Mouse (Mus musculus) CH12.LX (cell line): ENCODE measurements around the gene Fdxr. TPM values are rescaled to one million over a fixed set of nuclear protein-coding genes. Genes with fewer than 3 reads are reported as not detected.

ENCODE experiments used
- DNase-seq: peaks from one replicate; pipeline ENCODE4 v3.0.0-alpha.2; 2013; ENCODE audit errors: extremely low read depth
- H3K27ac ChIP-seq: 2 replicates; pipeline ENCODE4 v1.5.1; 2012; ENCODE audit warnings: low read depth, mild to moderate bottlenecking, control low read depth, moderate library complexity; ENCODE audit not compliant: insufficient read depth
- H3K27me3 ChIP-seq: replicated peaks from 2 replicates; pipeline ENCODE3; 2012; ENCODE audit warnings: inconsistent platforms
- H3K36me3 ChIP-seq, 2 experiments: replicated peaks in 1 of 2; 2 replicates each; pipeline versions ENCODE3 to v1.6.1; 2012; ENCODE audit warnings: inconsistent platforms in 1 of 2, low read length in 1 of 2, mild to moderate bottlenecking in 1 of 2, mixed read lengths in 1 of 2, moderate library complexity in 1 of 2; ENCODE audit not compliant: control insufficient read depth in 1 of 2, insufficient read depth in 1 of 2
- H3K4me1 ChIP-seq, 2 experiments: 2 replicates each; pipeline ENCODE4 v1.6.1; 2012; ENCODE audit warnings: inconsistent platforms in 1 of 2, moderate library complexity in 1 of 2; ENCODE audit not compliant: insufficient read depth in 2 of 2, control insufficient read depth in 1 of 2
- H3K4me2 ChIP-seq: 2 replicates; pipeline ENCODE4 v1.6.1; 2012; ENCODE audit warnings: low read depth, mild to moderate bottlenecking, control low read depth; ENCODE audit not compliant: poor library complexity, insufficient read depth, severe bottlenecking
- H3K4me3 ChIP-seq, 3 experiments: fragments of 150-350 bp in 1 of 3; sonication (generic) in 1 of 3; replicated peaks in 1 of 3; 2 replicates each; pipeline versions ENCODE3 to v1.5.1; 2011 to 2012; ENCODE audit warnings: low read depth in 2 of 3, low read length in 2 of 3, mild to moderate bottlenecking in 2 of 3, moderate library complexity in 2 of 3, control low read depth in 1 of 3, improper control_type of control experiment in 1 of 3, inconsistent platforms in 1 of 3, mixed read lengths in 1 of 3; ENCODE audit not compliant: poor library complexity in 1 of 3
- H3K79me2 ChIP-seq: replicated peaks from 2 replicates; pipeline ENCODE4 v1.6.1; 2012; ENCODE audit warnings: mild to moderate bottlenecking, moderate library complexity; ENCODE audit not compliant: control insufficient read depth, poor library complexity, insufficient read depth, severe bottlenecking; ENCODE audit errors: extremely low read depth
- H3K9ac ChIP-seq: 2 replicates; pipeline ENCODE4 v1.6.1; 2012; ENCODE audit warnings: low read depth, mild to moderate bottlenecking, control low read depth, moderate library complexity; ENCODE audit not compliant: insufficient read depth
- H3K9me3 ChIP-seq: replicated peaks from 2 replicates; pipeline ENCODE3; 2012; ENCODE audit warnings: low read length, inconsistent platforms, mixed read lengths
- BHLHE40 ChIP-seq: IDR thresholded peaks from 2 replicates; pipeline ENCODE4 v1.6.1; 2011; ENCODE audit warnings: mild to moderate bottlenecking, low read depth, low read length, improper control_type of control experiment
- CHD1 ChIP-seq: IDR thresholded peaks from 2 replicates; pipeline ENCODE4 v1.6.1; 2012; ENCODE audit warnings: low read depth, low read length, improper control_type of control experiment, inconsistent platforms
- CTCF ChIP-seq, 2 experiments: IDR thresholded peaks in 1 of 2; conservative IDR thresholded peaks in 1 of 2; 2 replicates each; pipeline ENCODE4 v1.5.1; 2011 to 2012; ENCODE audit warnings: low read depth in 2 of 2, low read length in 2 of 2, improper control_type of control experiment in 1 of 2, inconsistent platforms in 1 of 2, mild to moderate bottlenecking in 1 of 2, moderate library complexity in 1 of 2
- E2F4 ChIP-seq: IDR thresholded peaks from 2 replicates; pipeline ENCODE4 v1.6.1; 2011; ENCODE audit warnings: low read depth, low read length, improper control_type of control experiment; ENCODE audit not compliant: insufficient replicate concordance
- ELF1 ChIP-seq: IDR thresholded peaks from 2 replicates; pipeline ENCODE4 v1.6.1; 2014; ENCODE audit warnings: low read depth, mild to moderate bottlenecking, inconsistent platforms, low read length, improper control_type of control experiment
- GABPA ChIP-seq: IDR thresholded peaks from 2 replicates; pipeline ENCODE4 v1.6.1; 2012; ENCODE audit warnings: low read depth, low read length, improper control_type of control experiment, inconsistent platforms; ENCODE audit not compliant: insufficient replicate concordance
- HCFC1 ChIP-seq: IDR thresholded peaks from 2 replicates; pipeline ENCODE4 v1.6.1; 2012; ENCODE audit warnings: low read depth, mild to moderate bottlenecking, inconsistent platforms, low read length, improper control_type of control experiment
- IRF4 ChIP-seq: IDR thresholded peaks from 2 replicates; pipeline ENCODE4 v1.6.1; 2014; ENCODE audit warnings: low read depth, mild to moderate bottlenecking, inconsistent platforms, low read length, improper control_type of control experiment
- JUND ChIP-seq: conservative IDR thresholded peaks from 2 replicates; pipeline ENCODE4 v1.6.1; 2011; ENCODE audit warnings: low read depth, low read length, improper control_type of control experiment
- MAFK ChIP-seq: IDR thresholded peaks from 2 replicates; pipeline ENCODE4 v1.6.1; 2011; ENCODE audit warnings: low read length, improper control_type of control experiment; ENCODE audit not compliant: insufficient replicate concordance
- MAZ ChIP-seq: IDR thresholded peaks from 2 replicates; pipeline ENCODE4 v1.6.1; 2012; ENCODE audit warnings: low read depth, mild to moderate bottlenecking, inconsistent platforms, low read length, improper control_type of control experiment, moderate library complexity
- MEF2A ChIP-seq: IDR thresholded peaks from 2 replicates; pipeline ENCODE4 v1.6.1; 2014; ENCODE audit warnings: low read depth, mild to moderate bottlenecking, inconsistent platforms, low read length, improper control_type of control experiment, borderline replicate concordance
- MXI1 ChIP-seq: IDR thresholded peaks from 2 replicates; pipeline ENCODE4 v1.6.1; 2011; ENCODE audit warnings: mild to moderate bottlenecking, low read depth, low read length, improper control_type of control experiment
- MYC ChIP-seq: IDR thresholded peaks from 2 replicates; pipeline ENCODE4 v1.6.1; 2011; ENCODE audit warnings: low read depth, mild to moderate bottlenecking, improper control_type of control experiment, low read length
- NELFE ChIP-seq: IDR thresholded peaks from 2 replicates; pipeline ENCODE4 v1.6.1; 2011; ENCODE audit warnings: low read depth, low read length, improper control_type of control experiment
- NRF1 ChIP-seq: IDR thresholded peaks from 2 replicates; pipeline ENCODE4 v1.6.1; 2014; ENCODE audit warnings: low read depth, mild to moderate bottlenecking, inconsistent platforms, low read length, improper control_type of control experiment, moderate library complexity
- POLR2A ChIP-seq: IDR thresholded peaks from 2 replicates; pipeline ENCODE4 v1.6.1; 2011; ENCODE audit warnings: low read depth, mild to moderate bottlenecking, improper control_type of control experiment, low read length
- RAD21 ChIP-seq: IDR thresholded peaks from 2 replicates; pipeline ENCODE4 v1.6.1; 2011; ENCODE audit warnings: low read depth, mild to moderate bottlenecking, low read length, improper control_type of control experiment, moderate library complexity
- TCF12 ChIP-seq: IDR thresholded peaks from 2 replicates; pipeline ENCODE4 v1.6.1; 2014; ENCODE audit warnings: low read depth, mild to moderate bottlenecking, inconsistent platforms, low read length, improper control_type of control experiment
- UBTF ChIP-seq: IDR thresholded peaks from 2 replicates; pipeline ENCODE4 v1.6.1; 2012; ENCODE audit warnings: low read depth, mild to moderate bottlenecking, inconsistent platforms, low read length, improper control_type of control experiment, moderate library complexity
- USF1 ChIP-seq: IDR thresholded peaks from 2 replicates; pipeline ENCODE4 v1.6.1; 2014; ENCODE audit warnings: low read depth, mild to moderate bottlenecking, inconsistent platforms, low read length, improper control_type of control experiment
- USF2 ChIP-seq: conservative IDR thresholded peaks from 2 replicates; pipeline ENCODE4 v1.6.1; 2011; ENCODE audit warnings: low read depth, low read length, improper control_type of control experiment
- ZMIZ1 ChIP-seq: IDR thresholded peaks from 2 replicates; pipeline ENCODE4 v1.6.1; 2012; ENCODE audit warnings: low read depth, mild to moderate bottlenecking, inconsistent platforms, low read length, improper control_type of control experiment
- ZNF384 ChIP-seq: IDR thresholded peaks from 2 replicates; pipeline ENCODE4 v1.6.1; 2012; ENCODE audit warnings: low read depth, low read length, improper control_type of control experiment, inconsistent platforms
- dilution Hi-C: fragments of 300-500 bp; cut with MboI; formaldehyde crosslinking; loops from 2 replicates; pipeline ENCODE4 v1.14.3; 2020; ENCODE audit warnings: low sequenced_read_pairs; ENCODE audit not compliant: extremely low pct_unique_long_range_greater_than_20kb, extremely low pct_ligation_motif_present
- in situ Hi-C: fragments of 300-500 bp; cut with MboI; formaldehyde crosslinking; loops from 3 replicates; pipeline ENCODE4 v1.14.3; 2019; ENCODE audit warnings: low sequenced_read_pairs, low pct_ligation_motif_present, low pct_unique_long_range_greater_than_20kb, mixed read lengths
- polyA plus RNA-seq: library from polyadenylated mRNA; unstranded; fragments of >175 nt; gene quantifications from 2 replicates; pipeline ENCODE4 v1.2.1, GENCODE M21; 2012; ENCODE audit warnings: low read depth; ENCODE audit not compliant: insufficient read length
- total RNA-seq, 2 experiments: library from RNA; depleted of rRNA; stranded (reverse); fragments of 300-350 nt in 1 of 2; fragments of >200 nt in 1 of 2; gene quantifications; 2 replicates each; pipeline ENCODE4 v1.2.3; 2012 to 2014

The Fdxr gene
- total and polyA plus RNA-seq, 3 experiments, result 43.8 to 63.3 (median 58.6) TPM

DNA sequence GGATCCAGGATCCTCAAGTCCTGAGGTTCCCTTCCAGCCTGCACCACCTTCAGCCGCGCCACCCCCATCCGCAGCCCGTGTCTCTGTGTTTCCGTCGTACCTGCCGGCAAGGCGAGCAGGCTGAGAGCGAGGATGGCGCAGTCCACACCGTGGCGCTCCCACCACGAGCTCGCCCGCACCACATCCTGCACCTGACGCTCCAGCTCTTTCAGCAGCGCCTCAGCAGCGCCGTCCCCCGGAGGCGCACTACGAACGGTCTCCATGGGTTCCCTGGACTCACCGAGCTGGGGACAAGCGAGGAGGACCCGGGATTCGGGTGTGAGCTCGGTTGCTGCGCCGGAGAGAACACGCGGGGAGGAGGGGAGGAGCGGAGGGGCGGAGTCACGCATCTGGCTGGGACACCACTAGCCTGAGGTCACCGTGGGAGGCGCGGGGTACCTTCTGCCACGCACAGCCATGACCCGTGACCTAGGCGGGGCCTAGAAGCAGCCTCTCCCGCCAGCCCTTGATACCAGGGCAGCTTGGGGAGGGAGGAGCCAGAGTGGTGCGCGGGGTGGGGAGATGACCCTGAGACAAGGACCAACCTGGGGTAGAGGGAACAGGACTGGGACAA, 20.5 kb upstream of the Fdxr start, which contains the start of gene Fads6 (continued):
- TF ChIP-seq MXI1, result peak; percentile 88
- no peak for TF ChIP-seq E2F4
- no peak for TF ChIP-seq USF1
- TF ChIP-seq CTCF (conservative IDR thresholded peaks at IDR 0.05 in 1 of 2, IDR thresholded peaks at IDR 0.05 in 1 of 2; ENCODE audit: low read depth in 2 of 2, low read length in 2 of 2), result peak in 1 of 2 experiments; percentile 84; a peak in 2 of 4 replicates
- TF ChIP-seq BHLHE40, result peak; percentile 68; the same call in 1 of the 2 replicates
- TF ChIP-seq MAZ, result 0 out of 2 replicates have a peak, but pooled peaks have one; percentile 33
- TF ChIP-seq TCF12, result peak; percentile 67; the same call in 1 of the 2 replicates
- TF ChIP-seq GABPA, result no peak

DNA sequence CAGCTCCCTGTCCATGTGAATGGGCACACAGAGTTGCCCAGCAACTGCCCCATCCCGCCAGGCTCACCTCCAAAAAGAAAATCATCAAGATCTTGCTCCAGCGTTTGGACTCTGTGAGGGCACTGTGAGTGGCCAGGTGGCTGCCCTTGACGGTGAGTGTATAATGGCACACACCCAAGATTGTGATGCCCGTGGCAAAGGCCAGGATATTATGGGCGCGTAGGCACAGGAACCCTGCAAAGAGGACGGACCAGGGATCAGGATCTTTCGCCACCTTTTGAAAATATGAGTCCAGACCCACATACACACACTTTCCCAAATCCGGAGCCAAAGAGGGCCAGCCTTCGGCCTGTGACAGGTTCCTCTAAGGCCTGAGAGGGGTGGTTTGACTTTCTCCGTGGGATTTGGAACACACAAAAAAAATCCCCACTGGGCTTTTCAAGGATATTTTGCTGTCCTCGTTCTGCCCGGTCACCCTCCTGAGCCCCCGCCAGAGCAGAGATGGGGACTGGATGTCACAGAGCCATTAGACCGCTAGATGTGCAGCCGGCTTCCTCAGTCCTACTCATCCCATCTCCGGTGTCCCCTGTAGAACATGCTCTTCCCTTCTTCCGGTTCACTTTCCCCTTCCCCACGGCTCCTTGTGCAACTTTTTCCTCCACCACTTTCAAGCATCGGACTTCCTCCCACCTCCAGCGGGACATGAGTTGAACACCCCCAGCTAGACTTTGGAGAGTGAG, 19.8 kb upstream of the Fdxr start:
- dilution Hi-C loops, result no loop called here
- TF ChIP-seq MYC (no peak), ELF1 (0 out of 2 replicates have a peak, but pooled peaks have one; percentile 5)
- TF ChIP-seq, all 38 proteins: peak for 1
- no peak for DNase-seq
- Histone ChIP-seq H3K4me3 (peak overlapping the region; percentile 33 to 70 (median 48)), H3K27me3 (peaks cover 80% of the 10 kb centered on the region), H3K4me2 (peak overlapping the region; percentile 9), H3K4me1 (peaks cover 7 to 9% of the 10 kb centered on the region in 2 experiments), H3K9ac (peak overlapping the region; percentile 16; the same call in 1 of the 2 replicates), H3K36me3 (no peaks in the 10 kb centered on the region), H3K9me3 (peaks cover 17% of the 10 kb centered on the region), H3K27ac (no peak overlapping the region), H3K79me2 (no peaks in the 10 kb centered on the region)
- in situ Hi-C loops, result no loop called here

DNA sequence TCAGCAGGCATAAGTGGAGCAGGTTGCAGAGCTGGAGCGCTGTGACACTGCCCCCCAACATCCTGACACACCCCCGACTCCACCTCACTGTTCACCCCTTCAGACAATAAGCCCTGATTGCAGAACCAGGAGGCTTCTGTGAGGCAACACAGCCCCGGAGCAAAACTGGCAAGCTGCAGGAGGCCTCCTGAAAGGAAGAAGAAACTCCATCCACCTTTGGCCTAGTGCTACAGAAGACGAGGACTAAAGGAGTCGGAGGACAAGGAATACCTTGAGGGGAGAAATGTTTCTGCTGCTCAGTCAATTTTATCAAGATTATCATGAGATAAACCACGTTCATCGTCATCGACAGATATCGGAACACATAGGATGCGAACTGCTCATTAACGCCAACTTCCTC, 19.1 kb upstream of the Fdxr start:
- dilution Hi-C loops, result no loop called here
- no peak overlapping the region for H3K27ac ChIP-seq
- in situ Hi-C loops, result no loop called here
- peaks cover 80% of the 10 kb centered on the region for H3K27me3 ChIP-seq
- no peaks in the 10 kb centered on the region for H3K36me3 ChIP-seq
- H3K9ac ChIP-seq, result no peak overlapping the region
- H3K79me2 ChIP-seq, result no peaks in the 10 kb centered on the region
- H3K4me2 ChIP-seq, result no peak overlapping the region
- H3K9me3 ChIP-seq, result peaks cover 16% of the 10 kb centered on the region
- H3K4me3 ChIP-seq, result no peak overlapping the region
- DNase-seq, result no peak
- peaks cover 7 to 9% of the 10 kb centered on the region in 2 experiments for H3K4me1 ChIP-seq
- TF ChIP-seq MYC (no peak), JUND (no peak), MEF2A (no peak), ZMIZ1 (no peak), NRF1 (no peak), UBTF (no peak), HCFC1 (no peak), GABPA (no peak), BHLHE40 (no peak), CTCF (conservative IDR thresholded peaks at IDR 0.05 in 1 of 2, IDR thresholded peaks at IDR 0.05 in 1 of 2; ENCODE audit: low read depth in 2 of 2, low read length in 2 of 2) (no peak), USF2 (no peak), POLR2A (no peak), MAFK (no peak), IRF4 (no peak), NELFE (no peak), CHD1 (no peak), RAD21 (no peak), TCF12 (no peak), ZNF384 (no peak)
- TF ChIP-seq, all 38 proteins: peak for 0
